Mouse (Mus musculus) T-helper 1 cell (primary cell): ENCODE data around the gene Plxnb1.

Experiments
- in situ Hi-C: fragments of 300-600 bp; cut with MboI, MseI; formaldehyde crosslinking; loops from one replicate; pipeline ENCODE4 v1.15.1; 2025; ENCODE audit warnings: high pct_unique_total_duplicates

Gene Plxnb1

GRCm38 (mm10) chr9:109097831-109098230, 2.6 kb downstream of the Plxnb1 start:
- in situ Hi-C loops = loop anchor here (10.0 kb wide), 1 partner anchor 243 kb away; the partner anchor contains the start of gene Slc26a6

- in situ Hi-C loops = loop anchor here (10.0 kb wide), 1 partner anchor 244 kb away; the partner anchor contains the start of gene Slc26a6
These were observed 3.2 kb downstream of the Plxnb1 start for GRCm38 (mm10) chr9:109098366-109098765.

- in situ Hi-C loops = loop anchor here (10.0 kb wide), 1 partner anchor 244 kb away; the partner anchor contains the start of gene Slc26a6
These were observed 3.8 kb downstream of the Plxnb1 start for GRCm38 (mm10) chr9:109098969-109099368.

- in situ Hi-C loops = no loop called here
These were observed 5.2 kb downstream of the Plxnb1 start for GRCm38 (mm10) chr9:109100307-109100928.

- in situ Hi-C loops = no loop called here
These were observed 6.8 kb downstream of the Plxnb1 start for GRCm38 (mm10) chr9:109101933-109102445.

- in situ Hi-C loops = no loop called here
These were observed 7.4 kb downstream of the Plxnb1 start for GRCm38 (mm10) chr9:109102541-109102940.

- in situ Hi-C loops = no loop called here
These were observed 8.1 kb downstream of the Plxnb1 start for GRCm38 (mm10) chr9:109103250-109103649.

- in situ Hi-C loops = no loop called here
These were observed 8.9 kb downstream of the Plxnb1 start for GRCm38 (mm10) chr9:109104083-109104482.

- in situ Hi-C loops = no loop called here
These were observed 9.8 kb downstream of the Plxnb1 start for GRCm38 (mm10) chr9:109105011-109105410.

GRCm38 (mm10) chr9:109105648-109106047, 10.5 kb downstream of the Plxnb1 start:
- in situ Hi-C loops = no loop called here

GRCm38 (mm10) chr9:109107341-109107740, 12.2 kb downstream of the Plxnb1 start:
- in situ Hi-C loops = no loop called here

GRCm38 (mm10) chr9:109110240-109110639, 15.1 kb downstream of the Plxnb1 start:
- in situ Hi-C loops = no loop called here

- in situ Hi-C loops = no loop called here
These were observed 15.9 kb downstream of the Plxnb1 start for GRCm38 (mm10) chr9:109111101-109111500.

- in situ Hi-C loops = no loop called here
These were observed 16.4 kb downstream of the Plxnb1 start for GRCm38 (mm10) chr9:109111591-109111990.

GRCm38 (mm10) chr9:109113331-109113730, 18.1 kb downstream of the Plxnb1 start:
- in situ Hi-C loops = no loop called here

- in situ Hi-C loops = no loop called here
These were observed 19.1 kb downstream of the Plxnb1 start for GRCm38 (mm10) chr9:109114276-109114675.

- in situ Hi-C loops = loop anchor here (5.0 kb wide), 1 partner anchor 103 kb away; no protein-coding TSS in a partner anchor
These were observed 19.7 kb downstream of the Plxnb1 start for GRCm38 (mm10) chr9:109114871-109115270.

- in situ Hi-C loops = loop anchor here (5.0 kb wide), 1 partner anchor 104 kb away; no protein-coding TSS in a partner anchor
These were observed 21.0 kb downstream of the Plxnb1 start for GRCm38 (mm10) chr9:109116205-109116604.

GRCm38 (mm10) chr9:109118106-109118505, 22.9 kb downstream of the Plxnb1 start:
- in situ Hi-C loops = loop anchor here (5.0 kb wide), 1 partner anchor 106 kb away; no protein-coding TSS in a partner anchor

GRCm38 (mm10) chr9:109119571-109119970, 24.4 kb downstream of the Plxnb1 start:
- in situ Hi-C loops = loop anchor here (5.0 kb wide), 1 partner anchor 107 kb away; no protein-coding TSS in a partner anchor

- in situ Hi-C loops = no loop called here
These were observed 25.8 kb downstream of the Plxnb1 start for GRCm38 (mm10) chr9:109120956-109121355.

- in situ Hi-C loops = no loop called here
These were observed 27.4 kb downstream of the Plxnb1 start for GRCm38 (mm10) chr9:109122553-109123085.

- in situ Hi-C loops = no loop called here
These were observed 28.1 kb downstream of the Plxnb1 start for GRCm38 (mm10) chr9:109123266-109123665.
